Comparison of ENCODE assay signal across 28 mouse cellular contexts in the genomic region with DNA sequence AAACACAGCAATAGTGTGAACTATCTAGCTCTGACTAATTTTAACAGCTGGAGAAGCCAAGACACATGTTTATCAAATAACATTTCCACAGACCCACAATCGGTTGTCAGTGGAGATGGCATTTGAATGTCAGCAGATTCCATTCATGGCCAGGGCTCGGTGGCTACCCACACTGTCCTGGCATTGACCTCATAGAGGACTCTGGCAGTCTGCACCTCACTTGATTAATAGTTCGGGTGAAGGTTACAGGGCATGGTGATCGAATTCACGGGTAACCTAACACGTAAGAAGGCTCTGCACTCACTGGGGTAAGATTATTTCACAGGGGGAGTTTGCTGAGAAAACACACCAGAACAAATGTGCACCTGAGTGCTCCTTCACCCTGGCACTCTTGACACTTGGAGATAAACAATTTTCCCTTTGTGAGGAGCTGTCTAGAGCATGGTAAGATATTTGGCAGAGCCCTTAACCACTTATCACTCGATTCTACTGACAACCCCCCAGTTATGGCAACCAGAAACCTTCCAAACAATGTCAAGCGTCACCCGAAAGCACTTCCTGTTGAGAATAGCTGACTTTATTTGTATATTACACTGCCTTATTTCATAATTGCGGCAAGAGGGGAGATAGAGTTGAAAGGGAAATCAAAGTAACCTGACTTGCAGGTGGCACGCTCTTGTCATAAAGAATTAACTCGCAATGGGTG. TPM values are rescaled to one million over a fixed set of nuclear protein-coding genes. Genes with fewer than 3 reads are reported as not detected.
DNase-seq lines count a peak whose midpoint lies in the region; ATAC-seq lines count a peak whose summit lies in the region.
"Had no signal": no experiment of that assay in that cellular context is flagged by ENCODE, and none has a peak within 500 bp of the region (broad histone marks: within the 10 kb centered on the region; RNA-seq: fewer than 3 reads in every experiment).

No protein-coding gene starts in this region.

- no peak overlapping the region for H3K9ac ChIP-seq in forebrain, embryonic 11.5 days (ENCODE audit: low read length)
- H3K9ac ChIP-seq in forebrain, embryonic 14.5 days (ENCODE audit: low read length), result no peak overlapping the region
- no peak overlapping the region for H3K9ac ChIP-seq in kidney, embryonic 16.5 days (replicated peaks; ENCODE audit: low read length)
- no peak overlapping the region for H3K9ac ChIP-seq in midbrain, embryonic 11.5 days (ENCODE audit: low read length)
- H3K9ac ChIP-seq: heart, embryonic 13.5 days; limb, embryonic 12.5 days; liver, postnatal 0 days; midbrain, embryonic 13.5 days; stomach, embryonic 15.5 days had no signal

- DNase-seq in forebrain, embryonic 11.5 days (ENCODE audit: low spot score), result peak; percentile 4
- no peak for DNase-seq in forebrain, embryonic 14.5 days (ENCODE audit: low spot score)
- no peak for DNase-seq in kidney, postnatal 10 days
- DNase-seq in ovary, adult 18-20 months (ENCODE audit: low spot score), result peak; percentile 19
- DNase-seq in ovary, postnatal 14 days (ENCODE audit: low spot score), result no peak
- no peak for DNase-seq in midbrain, embryonic 11.5 days (ENCODE audit: low spot score, missing footprints)
- no peak for DNase-seq in embryo, embryonic 11 days
- DNase-seq: cerebellum, adult 11 months; cerebellum, adult 9-11 months; heart, adult 2 months; heart, postnatal 14 days; kidney, postnatal 36 days; layer of hippocampus, postnatal 36 days; liver, postnatal 0 days; retina, postnatal 1 day; right cerebral cortex, postnatal 25 days; thymus, postnatal 25 days had no signal

- no peaks in the 10 kb centered on the region for H3K9me3 ChIP-seq in forebrain, embryonic 11.5 days (ENCODE audit: control insufficient read depth, low read length)
- H3K9me3 ChIP-seq in forebrain, embryonic 14.5 days (replicated peaks; ENCODE audit: control insufficient read depth, low read length), result peaks cover 3% of the 10 kb centered on the region; the same call in 1 of the 2 replicates
- peaks cover 8% of the 10 kb centered on the region for H3K9me3 ChIP-seq in kidney, embryonic 16.5 days (ENCODE audit: low read length)
- peaks cover 6% of the 10 kb centered on the region; the same call in 1 of the 2 replicates for H3K9me3 ChIP-seq in midbrain, embryonic 11.5 days (ENCODE audit: control insufficient read depth, low read length)
- H3K9me3 ChIP-seq: midbrain, embryonic 13.5 days; stomach, embryonic 15.5 days had no signal

- 89% methylated on average over 12 of the region's 12 CpGs for WGBS in forebrain, embryonic 11.5 days
- WGBS in forebrain, embryonic 14.5 days, result 88% methylated on average over 12 of the region's 12 CpGs
- WGBS in kidney, embryonic 16.5 days, result 39% methylated on average over 12 of the region's 12 CpGs
- WGBS in midbrain, embryonic 11.5 days, result 90% methylated on average over 12 of the region's 12 CpGs

- no peak overlapping the region for H3K27ac ChIP-seq in forebrain, embryonic 11.5 days (ENCODE audit: low read depth, low read length)
- no peak overlapping the region for H3K27ac ChIP-seq in forebrain, embryonic 14.5 days (ENCODE audit: low read depth, low read length)
- H3K27ac ChIP-seq in kidney, embryonic 16.5 days (ENCODE audit: low read length), result peak overlapping the region; percentile 3; the same call in 1 of the 2 replicates
- no peak overlapping the region for H3K27ac ChIP-seq in midbrain, embryonic 11.5 days (ENCODE audit: low read depth, low read length)
- H3K27ac ChIP-seq: embryonic facial prominence, embryonic 10.5 days; forebrain, embryonic 10.5 days; heart, adult 2 months; heart, embryonic 13.5 days; hindbrain, postnatal 0 days; limb, embryonic 12.5 days; midbrain, embryonic 13.5 days; stomach, embryonic 15.5 days had no signal

- no peaks in the 10 kb centered on the region for H3K27me3 ChIP-seq in forebrain, embryonic 11.5 days (ENCODE audit: control insufficient read depth, insufficient read depth, low read length)
- H3K27me3 ChIP-seq in forebrain, embryonic 14.5 days (replicated peaks; ENCODE audit: control insufficient read depth, insufficient read depth, low read length), result no peaks in the 10 kb centered on the region
- no peaks in the 10 kb centered on the region for H3K27me3 ChIP-seq in kidney, embryonic 16.5 days (ENCODE audit: insufficient read depth, low read length)
- H3K27me3 ChIP-seq in midbrain, embryonic 11.5 days (ENCODE audit: control insufficient read depth, insufficient read depth, low read length), result no peaks in the 10 kb centered on the region
- H3K27me3 ChIP-seq: heart, embryonic 13.5 days; limb, embryonic 12.5 days; midbrain, embryonic 13.5 days; stomach, embryonic 15.5 days had no signal

- ATAC-seq in forebrain, embryonic 11.5 days (replicated peaks; ENCODE audit: low FRiP score), result no peak
- no peak for ATAC-seq in forebrain, embryonic 14.5 days
- 0 out of 2 replicates have a peak, but pooled peaks have one; percentile 20 for ATAC-seq in kidney, embryonic 16.5 days (ENCODE audit: low FRiP score, low TSS enrichment)
- no peak for ATAC-seq in midbrain, embryonic 11.5 days (ENCODE audit: low FRiP score)
- ATAC-seq: CD4-positive, CD25-positive, alpha-beta regulatory T cell, adult 4 months; hindbrain, postnatal 0 days; intestine, embryonic 16.5 days; liver, postnatal 0 days; midbrain, embryonic 13.5 days had no signal

- no peaks in the 10 kb centered on the region for H3K4me1 ChIP-seq in forebrain, embryonic 11.5 days (replicated peaks; ENCODE audit: control insufficient read depth, insufficient read depth, low read length)
- no peaks in the 10 kb centered on the region for H3K4me1 ChIP-seq in forebrain, embryonic 14.5 days (ENCODE audit: control insufficient read depth, insufficient read depth, low read length)
- H3K4me1 ChIP-seq in kidney, embryonic 16.5 days (ENCODE audit: insufficient read depth, low read length), result peaks cover 26% of the 10 kb centered on the region
- H3K4me1 ChIP-seq in midbrain, embryonic 11.5 days (ENCODE audit: control insufficient read depth, insufficient read depth, low read length), result no peaks in the 10 kb centered on the region
- H3K4me1 ChIP-seq: midbrain, embryonic 13.5 days; stomach, embryonic 15.5 days had no signal

- H3K4me2 ChIP-seq in forebrain, embryonic 11.5 days (ENCODE audit: low read depth, low read length, severe bottlenecking), result no peak overlapping the region
- no peak overlapping the region for H3K4me2 ChIP-seq in forebrain, embryonic 14.5 days (ENCODE audit: low read length)
- H3K4me2 ChIP-seq in kidney, embryonic 16.5 days (replicated peaks; ENCODE audit: low read depth, low read length), result no peak overlapping the region
- no peak overlapping the region for H3K4me2 ChIP-seq in midbrain, embryonic 11.5 days
- H3K4me2 ChIP-seq: heart, embryonic 13.5 days; limb, embryonic 12.5 days; liver, embryonic 11.5 days; midbrain, embryonic 13.5 days; stomach, embryonic 15.5 days had no signal

- no peak overlapping the region for H3K4me3 ChIP-seq in forebrain, embryonic 11.5 days (ENCODE audit: low read depth, low read length)
- H3K4me3 ChIP-seq in forebrain, embryonic 14.5 days (ENCODE audit: low read depth, low read length), result no peak overlapping the region
- no peak overlapping the region for H3K4me3 ChIP-seq in kidney, embryonic 16.5 days (ENCODE audit: low read length)
- no peak overlapping the region for H3K4me3 ChIP-seq in midbrain, embryonic 11.5 days (ENCODE audit: low read depth, low read length)
- H3K4me3 ChIP-seq: embryonic facial prominence, embryonic 10.5 days; forebrain, embryonic 10.5 days; heart, adult 2 months; heart, embryonic 13.5 days; limb, embryonic 12.5 days; midbrain, embryonic 13.5 days; stomach, embryonic 15.5 days had no signal

- H3K36me3 ChIP-seq in forebrain, embryonic 11.5 days (ENCODE audit: control insufficient read depth, insufficient read depth, low read length), result no peaks in the 10 kb centered on the region
- no peaks in the 10 kb centered on the region for H3K36me3 ChIP-seq in forebrain, embryonic 14.5 days (ENCODE audit: control insufficient read depth, insufficient read depth, low read length)
- peaks cover 3% of the 10 kb centered on the region; the same call in 1 of the 2 replicates for H3K36me3 ChIP-seq in kidney, embryonic 16.5 days (ENCODE audit: insufficient read depth, low read length)
- no peaks in the 10 kb centered on the region for H3K36me3 ChIP-seq in midbrain, embryonic 11.5 days (ENCODE audit: control insufficient read depth, insufficient read depth, low read length)
- H3K36me3 ChIP-seq: embryonic facial prominence, embryonic 10.5 days; forebrain, embryonic 10.5 days; heart, embryonic 13.5 days; limb, embryonic 12.5 days; midbrain, embryonic 13.5 days; stomach, embryonic 15.5 days had no signal

RNA-seq across cellular contexts. Expression of gene Ccdc6, which starts 11.5 kb away (rescaled TPM):
- 17.6 and 19.4 TPM in 2 replicates for polyA plus RNA-seq in forebrain, embryonic 11.5 days (2014; fragmentation: Nextera tagmentation; extraction: Ambion mirVana)
- 22.8 and 25.8 TPM in 2 replicates for polyA plus RNA-seq in forebrain, embryonic 14.5 days (2014; fragmentation: Nextera tagmentation; extraction: Ambion mirVana)
- polyA plus RNA-seq in kidney, embryonic 16.5 days (2015; fragmentation: Nextera tagmentation; extraction: Ambion mirVana), result 18.3 and 22.4 TPM in 2 replicates
- polyA plus RNA-seq in midbrain, embryonic 11.5 days (2014; fragmentation: Nextera tagmentation; extraction: Ambion mirVana), result 22.3 and 23.5 TPM in 2 replicates

Comparison
In these comparisons a context has a peak if more than half of its experiments do, and no peak if none do; other contexts are left out.
1. DNase-seq: peak in forebrain, embryonic 11.5 days (single experiment) and ovary, adult 18-20 months (single experiment); none in forebrain, embryonic 14.5 days (single experiment), kidney, postnatal 10 days (single experiment), ovary, postnatal 14 days (single experiment), midbrain, embryonic 11.5 days (single experiment) and embryo, embryonic 11 days (single experiment).